Mouse (Mus musculus): Measurements from ENCODE around the gene Fkbp5. TPM values are rescaled to one million over a fixed set of nuclear protein-coding genes. Genes with fewer than 3 reads are reported as not detected.
"Not testable (repeated sequence)": the region's sequence is repeated elsewhere in the genome, so short reads cannot be mapped to it uniquely, and the experiment has no call there.

Fkbp5 gene
- total RNA-seq, 2 experiments from 2014 or later, result 46.4 to 53.2 TPM

- no peak for DNase-seq (ENCODE audit: low spot score in 2 of 2)
- intact Hi-C loops (cut with DNase I), result no loop called here
Observed at GRCm38 (mm10) chr17:28360531-28361277, 156.6 kb downstream of the Fkbp5 start.

- intact Hi-C loops (cut with DNase I); DNase-seq (ENCODE audit: low spot score in 2 of 2): not testable (repeated sequence)
Observed at GRCm38 (mm10) chr17:28358576-28359261, 158.6 kb downstream of the Fkbp5 start.

DNA sequence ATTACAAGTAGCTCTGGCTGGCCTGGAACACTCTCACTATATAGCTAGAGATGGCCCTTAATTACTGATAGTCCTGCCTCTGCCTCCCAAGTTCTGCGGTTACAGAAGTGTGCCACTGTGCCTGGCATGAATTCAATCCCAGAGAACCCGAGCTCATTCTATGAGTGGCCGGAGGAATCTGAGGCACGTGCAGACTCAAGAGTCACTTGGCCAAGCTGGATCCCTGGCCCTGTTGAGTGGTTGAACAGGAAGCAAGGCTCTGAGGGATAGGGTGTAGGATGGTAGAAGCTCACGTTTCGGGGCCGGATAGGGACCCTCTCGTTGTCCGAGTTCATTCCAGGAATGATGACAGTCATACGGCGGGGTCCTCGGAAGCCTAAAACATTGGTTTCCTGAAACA, 161.5 kb downstream of the Fkbp5 start:
- intact Hi-C loops (cut with DNase I), result no loop called here
- no peak for DNase-seq (ENCODE audit: low spot score in 2 of 2)

DNA sequence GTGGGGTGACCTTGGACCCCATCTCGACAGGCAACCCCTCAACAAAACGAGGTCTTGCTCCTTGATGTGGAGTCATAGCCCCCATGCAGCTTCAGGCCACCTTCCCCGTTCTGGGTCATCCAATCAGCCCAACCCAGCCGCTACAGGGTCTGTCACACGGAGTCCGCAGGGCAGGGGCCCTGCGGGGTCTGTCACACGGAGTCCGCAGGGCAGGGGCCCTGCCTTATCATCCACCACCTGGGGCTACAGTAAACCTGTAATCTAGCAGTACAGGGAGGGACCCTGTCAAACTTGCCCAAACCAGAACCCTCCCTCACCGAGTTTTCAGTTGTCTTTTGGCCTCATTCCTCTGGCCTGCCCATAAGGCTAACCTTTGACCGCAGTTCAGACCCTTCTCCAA, 165.3 kb downstream of the Fkbp5 start:
- intact Hi-C loops (cut with DNase I), result no loop called here
- DNase-seq (ENCODE audit: low spot score in 2 of 2), result no peak

- no peak for DNase-seq (ENCODE audit: low spot score in 2 of 2)
Observed at GRCm38 (mm10) chr17:28351353-28351890, 165.9 kb downstream of the Fkbp5 start.

DNA sequence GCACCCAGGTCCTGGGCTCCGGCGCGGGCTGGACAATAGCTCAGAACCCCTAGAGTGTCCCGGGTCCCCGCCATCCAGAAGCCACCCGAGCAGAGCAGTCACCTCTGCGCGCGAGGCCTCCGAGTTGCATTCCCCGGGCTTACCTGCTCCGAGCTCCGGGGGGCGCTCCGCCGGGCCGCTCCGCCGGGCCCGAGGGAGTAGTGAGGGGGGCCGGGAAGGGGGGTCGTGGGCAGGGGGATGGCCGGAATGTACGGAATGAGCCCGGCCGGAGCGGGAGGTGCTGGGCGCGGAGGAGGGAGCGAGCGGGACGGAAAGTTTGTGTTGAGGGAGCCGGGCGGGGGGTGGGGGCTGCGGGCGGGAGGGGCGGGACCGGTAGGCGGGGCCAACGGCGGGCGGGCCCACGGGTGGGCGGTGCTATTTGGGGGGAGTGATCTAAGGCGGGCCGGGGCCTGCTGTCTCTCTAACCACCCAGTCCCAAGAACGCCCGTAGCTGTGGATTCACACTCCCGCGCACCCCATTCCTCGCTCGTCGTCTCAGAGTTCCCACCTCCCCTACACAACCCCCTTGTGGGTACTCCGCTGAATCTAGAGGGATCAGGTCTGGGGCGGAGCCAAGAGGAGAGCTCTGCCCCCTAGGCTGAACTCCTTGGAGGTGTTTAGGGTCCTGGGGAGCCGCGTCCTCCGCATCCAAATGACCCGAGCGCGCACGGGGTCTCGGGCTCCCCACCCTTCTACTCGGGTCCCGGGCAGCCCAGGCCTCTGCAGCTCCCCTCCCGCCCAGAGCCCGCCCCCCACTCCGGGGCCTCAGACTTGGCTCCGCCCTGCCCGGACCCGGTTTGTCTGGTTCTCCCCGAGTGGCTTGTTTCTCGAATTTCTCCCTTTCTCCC, 166.6 kb downstream of the Fkbp5 start, which contains the start of gene Tead3:
TSS of gene Tead3 (minus strand) at position 352 of the 887 bp plus-strand sequence.
- DNase-seq (ENCODE audit: low spot score in 2 of 2), result peak in 1 of 2 experiments; percentile 28
- intact Hi-C loops (cut with DNase I), result no loop called here

More at GRCm38 (mm10) chr17:28351353-28351890, 165.9 kb downstream of the Fkbp5 start:
- intact Hi-C loops (cut with DNase I), result no loop called here

DNA sequence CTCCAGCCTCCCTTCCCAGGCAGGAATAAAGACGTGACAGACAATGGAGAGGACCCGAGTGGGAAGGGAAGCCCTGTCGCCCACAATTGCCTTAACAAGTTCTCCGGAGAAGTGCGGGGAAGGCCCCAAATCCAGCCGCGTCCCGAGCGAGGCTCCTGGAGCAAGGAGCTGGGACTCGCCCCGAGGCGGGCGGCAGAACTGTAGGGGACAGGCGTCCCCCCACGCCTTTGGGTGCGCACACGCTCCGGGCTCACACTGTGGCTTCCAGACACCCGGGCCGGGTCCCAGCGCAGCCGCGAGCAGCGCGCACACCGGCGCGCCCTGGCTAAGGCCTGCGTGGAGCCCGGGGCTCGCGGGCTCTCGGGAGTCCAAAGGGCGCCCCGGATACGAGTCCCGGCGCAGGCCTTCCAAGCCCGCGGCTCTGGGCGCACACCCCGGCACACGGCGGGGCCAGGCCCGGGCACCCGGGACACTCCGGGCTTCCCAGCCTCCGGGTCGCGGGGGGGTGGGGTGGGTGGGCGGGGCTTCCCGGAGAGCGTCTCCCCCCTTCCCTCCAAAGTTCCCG, 167.3 kb downstream of the Fkbp5 start:
- DNase-seq (ENCODE audit: low spot score in 2 of 2), result no peak
- intact Hi-C loops (cut with DNase I), result no loop called here

DNA sequence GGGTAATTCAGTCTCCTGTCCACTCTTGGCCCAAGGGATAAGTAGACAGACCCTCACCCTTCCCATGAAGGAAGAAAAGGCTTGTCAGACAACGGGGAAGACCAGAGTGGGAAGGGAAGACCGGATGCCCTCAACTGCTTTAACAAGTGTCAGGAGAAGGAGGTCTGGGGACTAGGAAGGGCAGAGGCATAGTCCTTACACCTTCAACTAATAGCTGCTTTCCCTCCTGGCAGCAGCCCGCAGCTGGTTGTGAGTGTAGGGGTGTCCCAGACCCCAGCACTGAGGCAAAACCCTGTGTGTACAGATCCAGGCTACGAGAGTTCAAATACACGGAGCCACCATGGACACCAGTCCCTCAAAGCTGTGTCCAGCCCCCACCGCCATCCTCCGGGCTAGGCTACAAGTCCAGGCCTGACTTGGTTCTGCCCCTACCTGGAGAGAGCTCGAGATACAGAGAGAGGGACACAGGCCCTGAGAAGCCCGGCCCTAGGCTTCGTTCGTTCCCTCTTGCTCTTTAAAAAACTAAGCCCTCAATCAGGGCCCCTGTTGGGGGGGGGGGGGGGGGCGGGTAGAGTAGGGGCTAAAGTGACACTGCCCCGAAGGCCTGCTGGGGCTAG, 168.0 kb downstream of the Fkbp5 start:
- no peak for DNase-seq (ENCODE audit: low spot score in 2 of 2)
- intact Hi-C loops (cut with DNase I), result no loop called here

Small RNA genes within 50 kb of the gene (microRNA-seq; reads per million reads assigned to microRNA genes)
- gene Gm25195, result 0 reads per million in 2 experiments
- gene Mir6969, result 0 reads per million in 2 experiments

Other genes starting within 250 kb of the Fkbp5 start
- gene Fance, start 204.0 kb downstream of the Fkbp5 start, total RNA-seq (2021), result 10 to 100 TPM; 24.0 to 25.7 TPM
- gene Rpl10a, start 189.1 kb downstream of the Fkbp5 start, total RNA-seq (2021), result 100 to 1,000 TPM; 305 to 310 TPM
- gene Tead3, start 166.7 kb downstream of the Fkbp5 start, total RNA-seq (2021), result 1 to 10 TPM; 2.2 to 3.1 TPM
- gene Tulp1, start 152.3 kb downstream of the Fkbp5 start, total RNA-seq (2021), result not detected
- not detected for gene Armc12, start 13.3 kb upstream of the Fkbp5 start, total RNA-seq (2021)
- gene Clpsl2, start 31.9 kb upstream of the Fkbp5 start, total RNA-seq (2021), result not detected
- not detected for gene Clps, start 43.2 kb upstream of the Fkbp5 start, total RNA-seq (2021)
- gene Lhfpl5, start 58.1 kb upstream of the Fkbp5 start, total RNA-seq (2021), result 1 to 10 TPM; 1.4 to 2.8 TPM
- gene Srpk1, start 105.2 kb upstream of the Fkbp5 start, total RNA-seq (2021), result 100 to 1,000 TPM in 1 of 2 experiments, 10 to 100 TPM in 1; 99.9 to 101 TPM
- 1 to 10 TPM; 6.6 to 8.0 TPM for gene Slc26a8, start 172.7 kb upstream of the Fkbp5 start, total RNA-seq (2021)
- gene Mapk14, start 173.8 kb upstream of the Fkbp5 start, total RNA-seq (2021), result 10 to 100 TPM; 91.8 to 92.8 TPM
- gene AC170998.1, start 208.6 kb upstream of the Fkbp5 start, total RNA-seq (2021), result 1 to 10 TPM; 2.2 to 3.6 TPM